Mouse (Mus musculus): Measurements from ENCODE around the gene Arl4d. TPM values are rescaled to one million over a fixed set of nuclear protein-coding genes. Genes with fewer than 3 reads are reported as not detected.

Gene Arl4d
- polyA plus RNA-seq, 1 experiment from 2014 or later = 6.0 TPM

DNA sequence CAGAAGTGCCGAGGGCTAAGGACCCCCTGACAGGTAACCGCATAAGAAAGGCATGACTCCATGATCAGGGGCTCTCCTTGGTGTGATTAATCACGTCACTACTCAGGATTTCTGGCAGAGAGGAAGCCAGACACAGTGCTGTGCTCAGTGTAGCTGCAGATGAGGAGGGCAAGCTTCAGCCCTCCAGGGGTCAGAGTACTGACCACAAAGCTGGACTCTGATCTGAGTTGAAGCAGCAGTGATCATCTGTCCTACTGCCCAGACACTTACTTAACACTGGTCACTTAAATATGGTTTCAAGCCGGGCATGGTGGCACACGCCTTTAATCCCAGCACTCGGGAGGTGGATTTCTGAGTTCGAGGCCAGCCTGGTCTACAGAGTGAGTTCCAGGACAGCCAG, 4.2 kb upstream of the Arl4d start:
- Histone ChIP-seq H3K27ac (ENCODE audit: low read depth, low read length) (no peak overlapping the region), H3K9ac (replicated peaks; ENCODE audit: low read depth, low read length) (no peak overlapping the region), H3K9me3 (ENCODE audit: control insufficient read depth, low read length) (no peaks in the 10 kb centered on the region), H3K4me2 (ENCODE audit: low read depth, low read length) (no peak overlapping the region), H3K36me3 (ENCODE audit: control insufficient read depth, insufficient read depth, low read length) (no peaks in the 10 kb centered on the region), H3K4me3 (ENCODE audit: low read depth, low read length) (no peak overlapping the region), H3K27me3 (ENCODE audit: control insufficient read depth, insufficient read depth, low read length) (no peaks in the 10 kb centered on the region), H3K4me1 (ENCODE audit: control insufficient read depth, insufficient read depth, low read length) (no peaks in the 10 kb centered on the region)
- 81% methylated on average over 7 of the region's 7 CpGs for WGBS
- ATAC-seq (ENCODE audit: low read depth) = no peak

DNA sequence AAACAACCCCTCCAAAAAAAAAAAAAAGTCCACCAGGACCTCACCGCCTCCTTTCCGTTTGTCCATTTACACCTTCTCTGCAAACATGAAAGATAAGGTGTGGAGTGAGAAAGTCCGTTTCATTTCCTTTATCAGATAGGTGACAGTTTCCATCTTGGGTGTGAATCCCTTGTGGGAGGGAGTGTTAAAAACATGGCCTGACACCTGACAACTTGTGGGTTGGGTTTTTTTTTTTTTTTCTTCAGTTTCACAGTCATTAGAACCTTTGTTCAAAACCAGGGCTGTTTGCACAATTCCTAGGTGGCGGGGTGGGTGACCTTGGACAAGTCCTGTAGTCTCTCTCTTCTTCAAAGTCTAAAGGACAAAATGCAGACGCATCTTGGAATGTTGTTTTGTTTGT, 3.6 kb upstream of the Arl4d start:
- 71% methylated on average over 5 of the region's 5 CpGs for WGBS
- H3K4me1 ChIP-seq (ENCODE audit: control insufficient read depth, insufficient read depth, low read length) = no peaks in the 10 kb centered on the region
- ATAC-seq (ENCODE audit: low read depth) = no peak
- no peaks in the 10 kb centered on the region for H3K9me3 ChIP-seq (ENCODE audit: control insufficient read depth, low read length)
- H3K36me3 ChIP-seq (ENCODE audit: control insufficient read depth, insufficient read depth, low read length) = no peaks in the 10 kb centered on the region
- no peaks in the 10 kb centered on the region for H3K27me3 ChIP-seq (ENCODE audit: control insufficient read depth, insufficient read depth, low read length)
- no peak overlapping the region for H3K9ac ChIP-seq (replicated peaks; ENCODE audit: low read depth, low read length)
- H3K4me3 ChIP-seq (ENCODE audit: low read depth, low read length) = no peak overlapping the region
- H3K27ac ChIP-seq (ENCODE audit: low read depth, low read length) = no peak overlapping the region
- H3K4me2 ChIP-seq (ENCODE audit: low read depth, low read length) = no peak overlapping the region

DNA sequence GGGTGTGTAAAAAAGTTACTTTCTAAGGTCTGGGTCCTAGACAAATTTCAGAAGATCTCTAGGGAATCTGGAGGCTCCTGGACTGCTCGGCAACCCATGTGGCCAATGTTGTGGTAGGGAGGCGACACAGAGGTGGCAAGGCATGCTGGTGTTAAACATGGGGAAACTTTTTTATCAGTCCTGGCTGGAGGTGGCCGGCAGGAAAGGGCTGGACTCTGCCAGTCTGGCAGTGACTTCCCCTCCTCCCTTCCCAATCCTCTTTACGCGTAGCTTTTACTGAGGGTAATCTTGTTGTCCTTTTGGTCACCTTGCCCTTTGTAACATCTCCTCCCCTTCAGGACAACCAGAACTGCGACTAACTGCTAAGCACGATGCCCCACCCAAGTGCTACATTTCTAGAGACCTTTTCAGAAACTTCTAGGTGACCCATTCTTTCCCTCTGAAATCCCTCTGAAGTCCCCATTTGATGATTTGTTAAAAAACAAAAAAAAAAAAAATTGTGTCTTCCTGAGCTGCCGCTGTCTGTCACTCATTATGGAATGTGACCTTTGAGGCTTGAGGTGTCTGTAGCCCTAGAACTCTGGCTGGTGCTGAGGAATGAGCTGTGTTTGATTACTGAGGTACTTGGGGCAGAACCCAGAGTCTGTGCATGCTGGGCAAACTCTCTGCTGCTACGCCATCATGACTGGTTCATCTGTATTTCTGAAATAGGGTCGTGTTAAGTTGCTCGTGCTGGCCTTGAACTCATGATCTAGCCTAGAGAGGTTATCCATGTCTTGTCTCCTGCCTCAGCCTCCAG, 1.9 kb upstream of the Arl4d start:
- no peaks in the 10 kb centered on the region for H3K4me1 ChIP-seq (ENCODE audit: control insufficient read depth, insufficient read depth, low read length)
- no peak overlapping the region for H3K9ac ChIP-seq (replicated peaks; ENCODE audit: low read depth, low read length)
- no peak overlapping the region for H3K4me2 ChIP-seq (ENCODE audit: low read depth, low read length)
- no peaks in the 10 kb centered on the region for H3K36me3 ChIP-seq (ENCODE audit: control insufficient read depth, insufficient read depth, low read length)
- H3K27ac ChIP-seq (ENCODE audit: low read depth, low read length) = no peak overlapping the region
- ATAC-seq (ENCODE audit: low read depth) = no peak
- no peaks in the 10 kb centered on the region for H3K27me3 ChIP-seq (ENCODE audit: control insufficient read depth, insufficient read depth, low read length)
- H3K9me3 ChIP-seq (ENCODE audit: control insufficient read depth, low read length) = no peaks in the 10 kb centered on the region
- H3K4me3 ChIP-seq (ENCODE audit: low read depth, low read length) = no peak overlapping the region
- 63% methylated on average over 11 of the region's 11 CpGs for WGBS

- H3K9ac ChIP-seq (replicated peaks; ENCODE audit: low read depth, low read length) = peak overlapping the region; percentile 63
- peak overlapping the region; percentile 48 for H3K4me3 ChIP-seq (ENCODE audit: low read depth, low read length)
- WGBS = 2% methylated on average over 24 of the region's 24 CpGs
- H3K4me2 ChIP-seq (ENCODE audit: low read depth, low read length) = peak overlapping the region; percentile 69
- H3K27ac ChIP-seq (ENCODE audit: low read depth, low read length) = peak overlapping the region; percentile 83
- no peak for ATAC-seq (ENCODE audit: low read depth)
- H3K4me1 ChIP-seq (ENCODE audit: control insufficient read depth, insufficient read depth, low read length) = no peaks in the 10 kb centered on the region
- H3K27me3 ChIP-seq (ENCODE audit: control insufficient read depth, insufficient read depth, low read length) = no peaks in the 10 kb centered on the region
- H3K36me3 ChIP-seq (ENCODE audit: control insufficient read depth, insufficient read depth, low read length) = no peaks in the 10 kb centered on the region
- H3K9me3 ChIP-seq (ENCODE audit: control insufficient read depth, low read length) = no peaks in the 10 kb centered on the region
Observed at GRCm38 (mm10) chr11:101665636-101665992, 273 bp downstream of the Arl4d start.

DNA sequence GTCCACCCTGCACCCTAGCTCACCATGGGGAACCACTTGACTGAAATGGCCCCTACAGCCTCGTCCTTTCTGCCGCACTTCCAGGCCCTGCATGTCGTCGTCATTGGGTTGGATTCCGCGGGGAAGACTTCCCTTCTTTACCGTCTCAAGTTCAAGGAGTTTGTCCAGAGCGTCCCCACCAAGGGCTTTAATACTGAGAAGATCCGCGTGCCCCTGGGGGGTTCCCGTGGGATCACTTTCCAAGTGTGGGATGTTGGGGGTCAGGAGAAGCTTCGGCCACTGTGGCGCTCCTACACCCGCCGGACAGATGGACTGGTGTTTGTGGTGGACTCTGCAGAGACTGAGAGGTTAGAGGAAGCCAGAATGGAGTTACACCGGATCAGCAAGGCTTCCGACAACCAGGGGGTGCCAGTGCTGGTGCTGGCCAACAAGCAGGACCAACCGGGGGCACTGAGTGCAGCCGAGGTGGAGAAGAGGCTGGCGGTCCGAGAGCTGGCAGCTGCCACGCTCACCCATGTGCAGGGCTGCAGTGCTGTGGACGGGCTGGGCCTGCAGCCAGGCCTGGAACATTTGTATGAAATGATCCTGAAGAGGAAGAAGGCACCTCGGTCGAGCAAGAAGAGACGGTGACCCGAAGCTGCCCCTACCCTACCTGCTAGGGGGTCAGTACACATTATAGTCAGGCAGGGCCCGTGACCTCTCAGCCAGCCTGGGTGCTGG, 1.4 kb downstream of the Arl4d start:
- Histone ChIP-seq H3K9me3 (ENCODE audit: control insufficient read depth, low read length) (no peaks in the 10 kb centered on the region), H3K4me1 (ENCODE audit: control insufficient read depth, insufficient read depth, low read length) (no peaks in the 10 kb centered on the region), H3K27me3 (ENCODE audit: control insufficient read depth, insufficient read depth, low read length) (no peaks in the 10 kb centered on the region), H3K27ac (ENCODE audit: low read depth, low read length) (no peak overlapping the region), H3K4me3 (ENCODE audit: low read depth, low read length) (peak overlapping the region; percentile 19), H3K36me3 (ENCODE audit: control insufficient read depth, insufficient read depth, low read length) (no peaks in the 10 kb centered on the region), H3K9ac (replicated peaks; ENCODE audit: low read depth, low read length) (peak overlapping the region; percentile 22; the same call in 1 of the 2 replicates), H3K4me2 (ENCODE audit: low read depth, low read length) (peak overlapping the region; percentile 69)
- ATAC-seq (ENCODE audit: low read depth) = no peak
- 77% methylated on average over 28 of the region's 28 CpGs for WGBS

- 59% methylated on average over 14 of the region's 14 CpGs for WGBS
- no peaks in the 10 kb centered on the region for H3K36me3 ChIP-seq (ENCODE audit: control insufficient read depth, insufficient read depth, low read length)
- H3K27ac ChIP-seq (ENCODE audit: low read depth, low read length) = peak overlapping the region; percentile 22; the same call in 1 of the 2 replicates
- H3K27me3 ChIP-seq (ENCODE audit: control insufficient read depth, insufficient read depth, low read length) = no peaks in the 10 kb centered on the region
- ATAC-seq (ENCODE audit: low read depth) = no peak
- H3K4me3 ChIP-seq (ENCODE audit: low read depth, low read length) = no peak overlapping the region
- no peaks in the 10 kb centered on the region for H3K4me1 ChIP-seq (ENCODE audit: control insufficient read depth, insufficient read depth, low read length)
- H3K4me2 ChIP-seq (ENCODE audit: low read depth, low read length) = peak overlapping the region; percentile 69; the same call in 1 of the 2 replicates
- no peak overlapping the region for H3K9ac ChIP-seq (replicated peaks; ENCODE audit: low read depth, low read length)
- H3K9me3 ChIP-seq (ENCODE audit: control insufficient read depth, low read length) = no peaks in the 10 kb centered on the region
Observed at GRCm38 (mm10) chr11:101667871-101668532, 2.7 kb downstream of the Arl4d start.

DNA sequence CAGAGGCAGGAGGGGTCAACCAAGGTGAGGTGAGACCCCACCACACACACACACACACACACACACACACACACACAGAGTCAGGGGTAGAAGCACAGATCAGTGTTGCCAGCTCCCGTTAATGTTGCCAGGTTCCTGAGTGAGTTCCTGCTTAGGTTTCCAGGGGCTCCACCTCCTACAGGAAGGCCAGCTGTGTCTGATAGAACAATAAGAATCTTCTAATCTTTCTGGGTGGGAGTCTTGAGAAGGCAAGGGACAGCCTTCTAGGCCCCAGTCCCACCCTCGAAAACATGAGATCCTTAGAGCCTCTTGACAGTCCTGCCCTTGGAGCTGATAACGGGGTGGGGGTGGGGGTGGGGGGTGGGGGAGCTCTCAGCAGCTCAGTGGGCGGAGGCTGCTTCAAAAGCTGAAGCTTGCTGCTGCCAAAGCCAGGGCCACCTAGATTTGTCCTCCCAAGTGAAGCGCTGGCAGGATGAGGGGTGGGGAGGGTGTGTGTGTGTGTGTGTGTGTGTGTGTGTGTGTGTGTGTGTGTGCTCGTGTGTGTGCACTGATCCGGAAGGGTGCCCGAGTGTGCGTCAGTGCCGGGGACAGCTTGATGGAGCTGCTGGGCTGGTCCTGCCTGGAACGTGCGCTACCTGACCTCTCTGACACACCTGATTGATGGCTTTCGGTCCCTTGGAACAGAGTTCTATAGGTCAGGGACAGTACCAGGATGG, 3.4 kb downstream of the Arl4d start:
- Histone ChIP-seq H3K9ac (replicated peaks; ENCODE audit: low read depth, low read length) (no peak overlapping the region), H3K27ac (ENCODE audit: low read depth, low read length) (peak overlapping the region; percentile 22; the same call in 1 of the 2 replicates), H3K27me3 (ENCODE audit: control insufficient read depth, insufficient read depth, low read length) (no peaks in the 10 kb centered on the region), H3K4me1 (ENCODE audit: control insufficient read depth, insufficient read depth, low read length) (no peaks in the 10 kb centered on the region), H3K36me3 (ENCODE audit: control insufficient read depth, insufficient read depth, low read length) (no peaks in the 10 kb centered on the region), H3K9me3 (ENCODE audit: control insufficient read depth, low read length) (no peaks in the 10 kb centered on the region), H3K4me3 (ENCODE audit: low read depth, low read length) (no peak overlapping the region), H3K4me2 (ENCODE audit: low read depth, low read length) (peak overlapping the region; percentile 69; the same call in 1 of the 2 replicates)
- 41% methylated on average over 13 of the region's 13 CpGs for WGBS
- no peak for ATAC-seq (ENCODE audit: low read depth)

GRCm38 (mm10) chr11:101670334-101670733, 5.0 kb downstream of the Arl4d start:
- H3K36me3 ChIP-seq (ENCODE audit: control insufficient read depth, insufficient read depth, low read length) = no peaks in the 10 kb centered on the region
- no peak overlapping the region for H3K9ac ChIP-seq (replicated peaks; ENCODE audit: low read depth, low read length)
- ATAC-seq (ENCODE audit: low read depth) = no peak
- H3K4me3 ChIP-seq (ENCODE audit: low read depth, low read length) = no peak overlapping the region
- H3K4me2 ChIP-seq (ENCODE audit: low read depth, low read length) = no peak overlapping the region
- no peaks in the 10 kb centered on the region for H3K9me3 ChIP-seq (ENCODE audit: control insufficient read depth, low read length)
- 89% methylated on average over 1 of the region's 1 CpGs for WGBS
- H3K27me3 ChIP-seq (ENCODE audit: control insufficient read depth, insufficient read depth, low read length) = no peaks in the 10 kb centered on the region
- H3K27ac ChIP-seq (ENCODE audit: low read depth, low read length) = no peak overlapping the region
- H3K4me1 ChIP-seq (ENCODE audit: control insufficient read depth, insufficient read depth, low read length) = no peaks in the 10 kb centered on the region

Data from neural tube, embryonic 14.5 days (tissue).